Mouse (Mus musculus) heart, postnatal 0 days (tissue): ENCODE data around the gene Poln. TPM values are rescaled to one million over a fixed set of nuclear protein-coding genes. Genes with fewer than 3 reads are reported as not detected.

Experiments used
- ATAC-seq: fragments of 200-750 bp; cut with Nextera tagmentation; 2 replicates; pipeline ENCODE4 v1.8.0; 2017; ENCODE audit warnings: low read depth, moderate number of reproducible peaks, moderate library complexity; ENCODE audit not compliant: insufficient read depth
- DNase-seq: peaks from one replicate; pipeline ENCODE4 v3.0.0-alpha.2; 2016; ENCODE audit warnings: low spot score
- H3K27ac ChIP-seq: fragments of 300-500 bp; sonication (generic); 2 replicates; pipeline ENCODE4 v1.5.1; 2014; ENCODE audit warnings: low read depth, mild to moderate bottlenecking
- H3K27me3 ChIP-seq: fragments of 300-500 bp; sonication (generic); 2 replicates; pipeline ENCODE4 v1.6.1; 2014; ENCODE audit warnings: low read length, mixed read lengths; ENCODE audit not compliant: control insufficient read depth, insufficient read depth
- H3K36me3 ChIP-seq: fragments of 300-500 bp; sonication (generic); replicated peaks from 2 replicates; pipeline ENCODE4 v1.6.1; 2014; ENCODE audit warnings: low read length, mixed read lengths; ENCODE audit not compliant: control insufficient read depth, insufficient read depth
- H3K4me1 ChIP-seq: fragments of 300-500 bp; sonication (generic); 2 replicates; pipeline ENCODE4 v1.6.1; 2014; ENCODE audit warnings: antibody characterized with exemption; ENCODE audit not compliant: control insufficient read depth, insufficient read depth
- H3K4me2 ChIP-seq: fragments of 300-500 bp; sonication (generic); 2 replicates; pipeline ENCODE4 v1.6.1; 2014; ENCODE audit warnings: low read depth, mild to moderate bottlenecking, low read length, moderate library complexity
- H3K4me3 ChIP-seq: fragments of 300-500 bp; sonication (generic); 2 replicates; pipeline ENCODE4 v1.5.1; 2014; ENCODE audit warnings: low read depth, low read length
- H3K9ac ChIP-seq: fragments of 300-500 bp; sonication (generic); replicated peaks from 2 replicates; pipeline ENCODE4 v1.6.1; 2014; ENCODE audit warnings: low read depth, low read length, mixed read lengths
- H3K9me3 ChIP-seq: fragments of 300-500 bp; sonication (generic); replicated peaks from 2 replicates; pipeline ENCODE4 v1.6.1; 2016; ENCODE audit warnings: low read length; ENCODE audit not compliant: control insufficient read depth
- CTCF ChIP-seq: IDR thresholded peaks from 2 replicates; pipeline ENCODE4 v1.5.1; 2016; ENCODE audit warnings: antibody characterized with exemption, control low read depth, low read depth
- EP300 ChIP-seq: IDR thresholded peaks from 2 replicates; pipeline ENCODE4 v1.6.1; 2016; ENCODE audit warnings: antibody characterized with exemption, low read depth
- WGBS: fragments of 180-500 bp; shearing (Covaris S2); extraction: QIAGEN DNeasy Blood & Tissue Kit; methylation state at CpG from one replicate; pipeline ENCODE4 v1.1.7; 2014; 5-methylcytosine and 5-hydroxymethylcytosine counted together
- polyA plus RNA-seq: library from polyadenylated mRNA; unstranded; fragments of >200 nt; fragmentation: Nextera tagmentation; extraction: Ambion mirVana; gene quantifications from 2 replicates; pipeline ENCODE4 v1.2.1, GENCODE M21; 2015
- total RNA-seq: library from RNA; depleted of rRNA; stranded (reverse); fragments of >200 nt; gene quantifications from 2 replicates; pipeline ENCODE4 v1.2.3, GENCODE M21; 2014; ENCODE audit warnings: low replicate concordance; rRNA removed

The Poln gene
- 0.19 TPM in 1 of 2 replicates, not detected in the other for total RNA-seq
- polyA plus RNA-seq, result 0.54 and 1.3 TPM in 2 replicates

DNA sequence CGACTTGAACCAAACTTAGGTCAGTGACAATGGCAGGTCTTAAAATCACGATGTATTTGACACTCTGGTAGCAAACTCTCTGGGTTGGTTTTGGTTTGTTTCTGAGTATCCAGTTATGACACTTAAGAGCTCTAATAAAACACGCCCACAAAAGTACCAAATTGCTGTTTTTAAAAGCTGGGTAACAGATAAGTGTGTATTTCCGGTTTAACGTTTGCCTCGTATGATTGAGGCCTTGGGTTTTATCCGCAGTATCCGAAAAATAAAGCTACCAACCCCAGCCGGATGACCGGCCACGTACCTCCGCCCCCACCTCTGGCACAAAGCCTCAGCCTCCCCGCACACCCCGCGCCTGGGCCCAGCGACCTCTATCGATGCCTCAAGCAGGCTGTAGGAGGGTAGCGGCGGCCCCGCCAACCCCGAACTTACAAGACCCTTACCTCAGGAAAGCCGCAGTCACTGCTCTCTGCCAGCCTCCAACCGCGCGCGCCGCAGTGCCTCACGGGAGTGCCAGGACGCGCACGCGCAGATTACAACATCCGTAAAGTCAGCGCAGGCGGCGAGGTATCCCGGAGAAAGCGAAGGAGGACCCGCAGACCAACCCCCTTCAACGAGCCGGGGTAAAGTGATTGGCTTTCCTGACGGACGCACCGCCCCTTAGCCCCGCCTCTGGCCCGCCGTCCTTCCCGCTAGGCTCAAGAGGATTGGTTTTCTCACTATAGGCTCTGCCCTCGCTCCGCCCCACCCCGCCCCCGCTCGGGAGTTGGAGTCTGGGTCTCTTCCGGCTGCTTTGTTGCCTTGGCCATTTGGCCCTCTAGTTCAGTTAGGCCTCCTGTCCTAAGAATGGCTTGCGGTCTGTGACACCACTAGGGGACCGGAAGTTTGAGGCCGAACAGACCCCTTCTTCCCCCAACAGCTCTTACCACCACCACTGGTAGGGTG, at the start of gene Poln, which contains the start of gene Haus3:
Gene Poln, minus strand, starts transcription at position 499 of the 942 bp plus-strand sequence.
Gene Haus3, minus strand, starts transcription at position 578 of the 942 bp plus-strand sequence.
- peak; percentile 99 for ATAC-seq
- no peaks in the 10 kb centered on the region for H3K9me3 ChIP-seq
- peak within 1 kb of the TSS; percentile 85 for H3K4me3 ChIP-seq
- TF ChIP-seq EP300 (no peak), CTCF (peak; percentile 9; the same call in 1 of the 2 replicates)
- H3K27me3 ChIP-seq, result no peaks in the 10 kb centered on the region
- H3K36me3 ChIP-seq, result peaks cover 23% of the 10 kb centered on the region
- H3K4me1 ChIP-seq, result peaks cover 3% of the 10 kb centered on the region; the same call in 1 of the 2 replicates
- peak within 1 kb of the TSS; percentile 84 for H3K9ac ChIP-seq
- H3K27ac ChIP-seq, result peak within 1 kb of the TSS; percentile 86
- DNase-seq, result peak; percentile 100
- under 1% methylated on average over 57 of the region's 57 CpGs for WGBS
- peak within 1 kb of the TSS; percentile 68 for H3K4me2 ChIP-seq

DNA sequence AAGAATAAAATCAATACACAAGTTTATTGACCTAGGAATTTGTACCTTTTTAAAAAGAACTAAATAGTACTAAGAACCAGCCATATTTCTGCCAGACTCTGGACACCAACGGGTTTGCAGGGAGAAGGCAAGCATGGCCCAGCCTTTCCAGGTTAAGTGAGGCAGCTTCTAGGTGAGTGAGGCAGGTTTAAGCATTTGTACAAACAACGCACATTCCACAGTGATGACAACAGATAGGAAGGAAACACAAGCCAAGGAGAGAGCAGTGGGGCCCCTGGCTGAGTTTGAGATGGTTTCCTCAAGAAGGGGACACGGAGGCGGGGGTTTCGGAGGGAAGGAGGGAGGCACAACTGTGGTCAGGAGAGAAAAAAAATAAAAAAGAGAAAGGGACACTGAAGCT, 49.4 kb upstream of the Poln start:
- DNase-seq (no peak), ATAC-seq (no peak)
- Histone ChIP-seq H3K27me3 (0 out of 2 replicates have a peak, but pooled peaks cover 11% of the 10 kb centered on the region), H3K4me3 (no peak overlapping the region), H3K4me1 (peaks cover 41% of the 10 kb centered on the region), H3K36me3 (no peaks in the 10 kb centered on the region), H3K27ac (no peak overlapping the region), H3K9me3 (no peaks in the 10 kb centered on the region), H3K9ac (no peak overlapping the region), H3K4me2 (no peak overlapping the region)
- WGBS, result 67% methylated on average over 5 of the region's 5 CpGs
- TF ChIP-seq EP300 (no peak), CTCF (no peak)

DNA sequence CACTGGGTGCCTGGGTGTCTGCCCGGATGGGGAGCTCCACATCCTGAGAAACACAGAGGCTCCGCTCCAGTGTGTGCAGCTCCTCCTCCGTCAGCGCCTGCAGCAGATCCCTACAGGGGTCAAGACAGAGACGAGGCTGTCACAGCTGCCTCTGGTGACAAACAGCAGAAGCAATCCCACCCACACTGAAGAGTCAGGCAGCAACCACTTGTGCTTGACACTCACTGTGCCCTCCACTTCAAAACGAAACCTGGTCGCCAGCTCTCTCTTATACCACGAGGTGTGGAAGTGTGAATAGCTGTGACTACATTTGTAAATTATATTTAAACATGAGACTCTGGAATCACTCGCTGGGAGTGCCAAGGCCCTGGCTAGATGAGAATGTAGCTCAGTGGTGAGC, 48.5 kb upstream of the Poln start:
- no peak overlapping the region for H3K9ac ChIP-seq
- no peaks in the 10 kb centered on the region for H3K9me3 ChIP-seq
- 0 out of 2 replicates have a peak, but pooled peaks cover 2% of the 10 kb centered on the region for H3K27me3 ChIP-seq
- 17% methylated on average over 9 of the region's 9 CpGs for WGBS
- no peak for TF ChIP-seq CTCF
- TF ChIP-seq EP300, result no peak
- DNase-seq (peak; percentile 89), ATAC-seq (peak; percentile 93)
- H3K4me2 ChIP-seq, result peak overlapping the region; percentile 14; the same call in 1 of the 2 replicates
- H3K4me1 ChIP-seq, result peaks cover 44% of the 10 kb centered on the region
- H3K36me3 ChIP-seq, result no peaks in the 10 kb centered on the region
- no peak overlapping the region; the same call in 1 of the 2 replicates for H3K4me3 ChIP-seq
- H3K27ac ChIP-seq, result peak overlapping the region; percentile 75

DNA sequence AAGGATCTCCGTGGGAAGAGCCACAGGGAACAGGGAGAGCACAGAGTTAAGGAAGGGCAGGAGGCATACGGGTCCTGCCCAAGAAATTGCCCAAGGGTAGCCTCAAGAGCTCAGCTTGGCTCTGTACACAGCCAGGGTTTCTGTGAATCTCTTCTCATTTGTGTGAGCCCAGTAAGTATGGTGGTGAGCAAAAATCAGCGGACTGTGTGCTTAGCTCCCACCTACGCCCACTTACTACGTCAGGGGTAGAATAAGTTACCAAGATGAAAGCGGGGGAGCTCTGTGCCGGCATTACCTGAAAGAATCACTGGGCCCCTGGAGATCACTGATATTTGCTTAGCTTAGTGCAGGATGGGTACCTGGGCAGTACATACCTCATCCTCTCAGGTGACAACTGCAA, 46.8 kb upstream of the Poln start:
- no peaks in the 10 kb centered on the region for H3K36me3 ChIP-seq
- ATAC-seq, result no peak
- DNase-seq, result no peak
- H3K4me2 ChIP-seq, result no peak overlapping the region
- no peak overlapping the region for H3K4me3 ChIP-seq
- H3K9me3 ChIP-seq, result no peaks in the 10 kb centered on the region
- no peak for TF ChIP-seq EP300
- no peak for TF ChIP-seq CTCF
- no peaks in the 10 kb centered on the region for H3K27me3 ChIP-seq
- no peak overlapping the region for H3K27ac ChIP-seq
- H3K9ac ChIP-seq, result no peak overlapping the region
- peaks cover 44% of the 10 kb centered on the region for H3K4me1 ChIP-seq
- WGBS, result 91% methylated on average over 7 of the region's 7 CpGs

DNA sequence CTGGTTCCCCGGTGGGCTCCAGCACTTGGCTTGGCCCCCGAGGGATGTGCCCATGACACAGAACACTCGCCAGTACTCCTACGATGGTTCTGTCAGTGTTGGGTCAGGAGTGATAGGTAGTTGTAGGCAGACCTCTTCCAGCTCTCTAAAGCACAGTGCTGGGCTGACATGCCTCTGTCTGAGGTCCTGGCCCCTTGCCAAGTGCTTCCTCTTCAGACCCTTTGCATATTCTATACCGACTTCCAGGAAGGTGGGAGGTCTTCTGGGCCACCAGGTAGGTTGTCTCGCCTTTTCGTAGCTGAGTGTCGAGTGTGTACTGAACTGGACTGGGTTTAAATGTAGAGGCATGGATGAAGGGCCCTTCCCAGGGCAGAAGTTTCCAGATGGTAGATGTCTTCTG, 44.4 kb upstream of the Poln start:
- Histone ChIP-seq H3K9ac (no peak overlapping the region), H3K27ac (no peak overlapping the region), H3K36me3 (no peaks in the 10 kb centered on the region), H3K4me3 (no peak overlapping the region), H3K4me2 (no peak overlapping the region; the same call in 1 of the 2 replicates), H3K27me3 (no peaks in the 10 kb centered on the region), H3K9me3 (no peaks in the 10 kb centered on the region), H3K4me1 (peaks cover 40% of the 10 kb centered on the region)
- ATAC-seq (no peak), DNase-seq (no peak)
- WGBS, result 41% methylated on average over 8 of the region's 8 CpGs
- TF ChIP-seq CTCF (no peak), EP300 (no peak)
